Mouse (Mus musculus) CH12.LX (cell line): ENCODE data around the gene C1ra. TPM values are rescaled to one million over a fixed set of nuclear protein-coding genes. Genes with fewer than 3 reads are reported as not detected.

ENCODE experiments used
- DNase-seq: peaks from one replicate; pipeline ENCODE4 v3.0.0-alpha.2; 2013; ENCODE audit errors: extremely low read depth
- H3K27ac ChIP-seq: 2 replicates; pipeline ENCODE4 v1.5.1; 2012; ENCODE audit warnings: low read depth, mild to moderate bottlenecking, control low read depth, moderate library complexity; ENCODE audit not compliant: insufficient read depth
- H3K27me3 ChIP-seq: replicated peaks from 2 replicates; pipeline ENCODE3; 2012; ENCODE audit warnings: inconsistent platforms
- H3K36me3 ChIP-seq, 2 experiments: replicated peaks in 1 of 2; 2 replicates each; pipeline versions ENCODE3 to v1.6.1; 2012; ENCODE audit warnings: inconsistent platforms in 1 of 2, low read length in 1 of 2, mild to moderate bottlenecking in 1 of 2, mixed read lengths in 1 of 2, moderate library complexity in 1 of 2; ENCODE audit not compliant: control insufficient read depth in 1 of 2, insufficient read depth in 1 of 2
- H3K4me1 ChIP-seq, 2 experiments: 2 replicates each; pipeline ENCODE4 v1.6.1; 2012; ENCODE audit warnings: inconsistent platforms in 1 of 2, moderate library complexity in 1 of 2; ENCODE audit not compliant: insufficient read depth in 2 of 2, control insufficient read depth in 1 of 2
- H3K4me2 ChIP-seq: 2 replicates; pipeline ENCODE4 v1.6.1; 2012; ENCODE audit warnings: low read depth, mild to moderate bottlenecking, control low read depth; ENCODE audit not compliant: poor library complexity, insufficient read depth, severe bottlenecking
- H3K4me3 ChIP-seq, 3 experiments: fragments of 150-350 bp in 1 of 3; sonication (generic) in 1 of 3; replicated peaks in 1 of 3; 2 replicates each; pipeline versions ENCODE3 to v1.5.1; 2011 to 2012; ENCODE audit warnings: low read depth in 2 of 3, low read length in 2 of 3, mild to moderate bottlenecking in 2 of 3, moderate library complexity in 2 of 3, control low read depth in 1 of 3, improper control_type of control experiment in 1 of 3, inconsistent platforms in 1 of 3, mixed read lengths in 1 of 3; ENCODE audit not compliant: poor library complexity in 1 of 3
- H3K79me2 ChIP-seq: replicated peaks from 2 replicates; pipeline ENCODE4 v1.6.1; 2012; ENCODE audit warnings: mild to moderate bottlenecking, moderate library complexity; ENCODE audit not compliant: control insufficient read depth, poor library complexity, insufficient read depth, severe bottlenecking; ENCODE audit errors: extremely low read depth
- H3K9ac ChIP-seq: 2 replicates; pipeline ENCODE4 v1.6.1; 2012; ENCODE audit warnings: low read depth, mild to moderate bottlenecking, control low read depth, moderate library complexity; ENCODE audit not compliant: insufficient read depth
- H3K9me3 ChIP-seq: replicated peaks from 2 replicates; pipeline ENCODE3; 2012; ENCODE audit warnings: low read length, inconsistent platforms, mixed read lengths
- E2F4 ChIP-seq: IDR thresholded peaks from 2 replicates; pipeline ENCODE4 v1.6.1; 2011; ENCODE audit warnings: low read depth, low read length, improper control_type of control experiment; ENCODE audit not compliant: insufficient replicate concordance
- ELF1 ChIP-seq: IDR thresholded peaks from 2 replicates; pipeline ENCODE4 v1.6.1; 2014; ENCODE audit warnings: low read depth, mild to moderate bottlenecking, inconsistent platforms, low read length, improper control_type of control experiment
- ETS1 ChIP-seq: conservative IDR thresholded peaks from 2 replicates; pipeline ENCODE4 v1.6.1; 2012; ENCODE audit warnings: low read depth, mild to moderate bottlenecking, inconsistent platforms, low read length, improper control_type of control experiment, moderate library complexity
- HCFC1 ChIP-seq: IDR thresholded peaks from 2 replicates; pipeline ENCODE4 v1.6.1; 2012; ENCODE audit warnings: low read depth, mild to moderate bottlenecking, inconsistent platforms, low read length, improper control_type of control experiment
- IRF4 ChIP-seq: IDR thresholded peaks from 2 replicates; pipeline ENCODE4 v1.6.1; 2014; ENCODE audit warnings: low read depth, mild to moderate bottlenecking, inconsistent platforms, low read length, improper control_type of control experiment
- JUN ChIP-seq: IDR thresholded peaks from 2 replicates; pipeline ENCODE4 v1.6.1; 2011; ENCODE audit warnings: low read depth, mild to moderate bottlenecking, low read length, improper control_type of control experiment, moderate library complexity; ENCODE audit not compliant: insufficient read depth
- MAZ ChIP-seq: IDR thresholded peaks from 2 replicates; pipeline ENCODE4 v1.6.1; 2012; ENCODE audit warnings: low read depth, mild to moderate bottlenecking, inconsistent platforms, low read length, improper control_type of control experiment, moderate library complexity
- MXI1 ChIP-seq: IDR thresholded peaks from 2 replicates; pipeline ENCODE4 v1.6.1; 2011; ENCODE audit warnings: mild to moderate bottlenecking, low read depth, low read length, improper control_type of control experiment
- PAX5 ChIP-seq: IDR thresholded peaks from 2 replicates; pipeline ENCODE4 v1.6.1; 2012; ENCODE audit warnings: low read length, inconsistent platforms, mixed read lengths
- POLR2A ChIP-seq: IDR thresholded peaks from 2 replicates; pipeline ENCODE4 v1.6.1; 2011; ENCODE audit warnings: low read depth, mild to moderate bottlenecking, improper control_type of control experiment, low read length
- POLR2AphosphoS2 ChIP-seq: IDR thresholded peaks from 2 replicates; pipeline ENCODE4 v1.6.1; 2011; ENCODE audit warnings: low read depth, low read length, improper control_type of control experiment
- RAD21 ChIP-seq: IDR thresholded peaks from 2 replicates; pipeline ENCODE4 v1.6.1; 2011; ENCODE audit warnings: low read depth, mild to moderate bottlenecking, low read length, improper control_type of control experiment, moderate library complexity
- RCOR1 ChIP-seq: conservative IDR thresholded peaks from 2 replicates; pipeline ENCODE4 v1.6.1; 2012; ENCODE audit warnings: low read depth, mild to moderate bottlenecking, inconsistent platforms, low read length, improper control_type of control experiment
- TBP ChIP-seq: conservative IDR thresholded peaks from 2 replicates; pipeline ENCODE4 v1.6.1; 2011; ENCODE audit warnings: low read depth, low read length, improper control_type of control experiment
- USF1 ChIP-seq: IDR thresholded peaks from 2 replicates; pipeline ENCODE4 v1.6.1; 2014; ENCODE audit warnings: low read depth, mild to moderate bottlenecking, inconsistent platforms, low read length, improper control_type of control experiment
- USF2 ChIP-seq: conservative IDR thresholded peaks from 2 replicates; pipeline ENCODE4 v1.6.1; 2011; ENCODE audit warnings: low read depth, low read length, improper control_type of control experiment
- ZKSCAN1 ChIP-seq: IDR thresholded peaks from 2 replicates; pipeline ENCODE4 v1.6.1; 2012; ENCODE audit warnings: low read depth, inconsistent platforms, low read length, improper control_type of control experiment, borderline replicate concordance
- ZNF384 ChIP-seq: IDR thresholded peaks from 2 replicates; pipeline ENCODE4 v1.6.1; 2012; ENCODE audit warnings: low read depth, low read length, improper control_type of control experiment, inconsistent platforms
- dilution Hi-C: fragments of 300-500 bp; cut with MboI; formaldehyde crosslinking; loops from 2 replicates; pipeline ENCODE4 v1.14.3; 2020; ENCODE audit warnings: low sequenced_read_pairs; ENCODE audit not compliant: extremely low pct_unique_long_range_greater_than_20kb, extremely low pct_ligation_motif_present
- in situ Hi-C: fragments of 300-500 bp; cut with MboI; formaldehyde crosslinking; loops from 3 replicates; pipeline ENCODE4 v1.14.3; 2019; ENCODE audit warnings: low sequenced_read_pairs, low pct_ligation_motif_present, low pct_unique_long_range_greater_than_20kb, mixed read lengths
- polyA plus RNA-seq: library from polyadenylated mRNA; unstranded; fragments of >175 nt; gene quantifications from 2 replicates; pipeline ENCODE4 v1.2.1, GENCODE M21; 2012; ENCODE audit warnings: low read depth; ENCODE audit not compliant: insufficient read length
- total RNA-seq, 2 experiments: library from RNA; depleted of rRNA; stranded (reverse); fragments of 300-350 nt in 1 of 2; fragments of >200 nt in 1 of 2; gene quantifications; 2 replicates each; pipeline ENCODE4 v1.2.3; 2012 to 2014

The C1ra gene
- total and polyA plus RNA-seq, 3 experiments = 8.4 to 21.9 (median 19.8) TPM

DNA sequence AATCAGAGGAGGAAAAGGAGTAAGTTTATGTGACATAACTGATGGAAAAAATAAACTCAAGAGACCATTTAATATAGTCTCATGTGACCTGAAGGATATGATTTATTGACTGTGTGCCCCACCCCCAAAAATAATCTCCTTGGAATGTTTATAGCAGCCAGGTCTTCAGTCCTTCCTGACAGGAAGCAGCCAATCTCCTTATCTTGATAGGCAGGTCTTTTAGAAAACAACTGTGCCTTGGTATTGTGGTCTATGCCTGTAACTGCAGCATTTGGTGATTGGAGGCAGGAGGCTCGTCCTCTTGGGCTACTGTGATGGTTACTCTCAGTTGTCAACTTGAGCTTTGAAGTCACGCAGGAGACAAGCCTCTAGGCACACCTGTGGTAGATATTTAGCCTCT, 24.7 kb upstream of the C1ra start:
- in situ Hi-C loops = no loop called here

GRCm38 (mm10) chr6:124488952-124489351, 23.3 kb upstream of the C1ra start:
- in situ Hi-C loops = no loop called here
- no peak for DNase-seq
- Histone ChIP-seq H3K4me1 (peaks cover 5 to 25% of the 10 kb centered on the region in 2 experiments), H3K9me3 (peaks cover 6% of the 10 kb centered on the region), H3K79me2 (no peaks in the 10 kb centered on the region), H3K9ac (no peak overlapping the region), H3K27me3 (no peaks in the 10 kb centered on the region), H3K27ac (no peak overlapping the region), H3K4me3 (no peak overlapping the region), H3K4me2 (no peak overlapping the region), H3K36me3 (no peaks in the 10 kb centered on the region)
- TF ChIP-seq ZNF384 (peak; percentile 62), USF1 (no peak)
- dilution Hi-C loops = no loop called here

More for the DNA sequence above, 24.7 kb upstream of the C1ra start:
- no peak overlapping the region for H3K4me3 ChIP-seq
- no peaks in the 10 kb centered on the region for H3K79me2 ChIP-seq
- peaks cover 8% of the 10 kb centered on the region for H3K27me3 ChIP-seq
- no peak overlapping the region for H3K27ac ChIP-seq
- peaks cover 9 to 12% of the 10 kb centered on the region in 2 experiments for H3K4me1 ChIP-seq
- dilution Hi-C loops = no loop called here
- H3K36me3 ChIP-seq = no peaks in the 10 kb centered on the region
- H3K4me2 ChIP-seq = no peak overlapping the region
- H3K9me3 ChIP-seq = peaks cover 6% of the 10 kb centered on the region
- TF ChIP-seq HCFC1 = no peak
- no peak for TF ChIP-seq JUN
- no peak for TF ChIP-seq MAZ
- no peak for TF ChIP-seq ETS1
- TF ChIP-seq RCOR1 = no peak
- TF ChIP-seq USF2 = no peak
- no peak for TF ChIP-seq IRF4
- no peak for TF ChIP-seq POLR2AphosphoS2
- TF ChIP-seq RAD21 = no peak
- no peak for TF ChIP-seq ZKSCAN1
- no peak for TF ChIP-seq MXI1
- TF ChIP-seq ELF1 = no peak
- TF ChIP-seq PAX5 = no peak
- TF ChIP-seq ZNF384 = no peak
- no peak for TF ChIP-seq POLR2A
- no peak for TF ChIP-seq TBP
- TF ChIP-seq E2F4 = no peak
- no peak for DNase-seq
- H3K9ac ChIP-seq = no peak overlapping the region
